Mouse (Mus musculus) stomach, embryonic 16.5 days (tissue): ENCODE results near the gene Hikeshi. TPM values are rescaled to one million over a fixed set of nuclear protein-coding genes. Genes with fewer than 3 reads are reported as not detected.

Experiments
- ATAC-seq: fragments of 200-750 bp; cut with Nextera tagmentation; 2 replicates; pipeline ENCODE4 v1.8.0; 2017; ENCODE audit warnings: moderate number of reproducible peaks, moderate TSS enrichment; ENCODE audit not compliant: insufficient read depth, low FRiP score
- H3K27ac ChIP-seq: fragments of 300-500 bp; sonication (generic); 2 replicates; pipeline ENCODE4 v1.5.1; 2014; ENCODE audit warnings: low read length
- H3K27me3 ChIP-seq: fragments of 300-500 bp; sonication (generic); 2 replicates; pipeline ENCODE4 v1.6.1; 2014; ENCODE audit warnings: low read length, control low read depth, mixed read lengths; ENCODE audit not compliant: control insufficient read depth, insufficient read depth
- H3K36me3 ChIP-seq: fragments of 300-500 bp; sonication (generic); 2 replicates; pipeline ENCODE4 v1.6.1; 2014; ENCODE audit warnings: low read length; ENCODE audit not compliant: control insufficient read depth, insufficient read depth
- H3K4me1 ChIP-seq: fragments of 300-500 bp; sonication (generic); 2 replicates; pipeline ENCODE4 v1.6.1; 2014; ENCODE audit warnings: low read length, control low read depth, mixed read lengths; ENCODE audit not compliant: control insufficient read depth, insufficient read depth
- H3K4me2 ChIP-seq: fragments of 300-500 bp; sonication (generic); 2 replicates; pipeline ENCODE4 v1.6.1; 2014; ENCODE audit warnings: low read depth, low read length, mixed read lengths
- H3K4me3 ChIP-seq: fragments of 300-500 bp; sonication (generic); replicated peaks from 2 replicates; pipeline ENCODE4 v1.5.1; 2014; ENCODE audit warnings: mild to moderate bottlenecking, low read length
- H3K9ac ChIP-seq: fragments of 300-500 bp; sonication (generic); 2 replicates; pipeline ENCODE4 v1.6.1; 2014; ENCODE audit warnings: low read length
- H3K9me3 ChIP-seq: fragments of 300-500 bp; sonication (generic); replicated peaks from 2 replicates; pipeline ENCODE4 v1.6.1; 2016; ENCODE audit warnings: low read length, control low read depth; ENCODE audit not compliant: control insufficient read depth
- WGBS: fragments of 180-500 bp; shearing (Covaris S2); extraction: QIAGEN DNeasy Blood & Tissue Kit; methylation state at CpG from one replicate; pipeline ENCODE4 v1.1.7; 2014; 5-methylcytosine and 5-hydroxymethylcytosine counted together
- polyA plus RNA-seq: library from polyadenylated mRNA; unstranded; fragments of >200 nt; fragmentation: Nextera tagmentation; extraction: Ambion mirVana; gene quantifications from 2 replicates; pipeline ENCODE4 v1.2.1, GENCODE M21; 2015

Hikeshi gene
- polyA plus RNA-seq, 1 experiment from 2014 or later = 132 TPM

DNA sequence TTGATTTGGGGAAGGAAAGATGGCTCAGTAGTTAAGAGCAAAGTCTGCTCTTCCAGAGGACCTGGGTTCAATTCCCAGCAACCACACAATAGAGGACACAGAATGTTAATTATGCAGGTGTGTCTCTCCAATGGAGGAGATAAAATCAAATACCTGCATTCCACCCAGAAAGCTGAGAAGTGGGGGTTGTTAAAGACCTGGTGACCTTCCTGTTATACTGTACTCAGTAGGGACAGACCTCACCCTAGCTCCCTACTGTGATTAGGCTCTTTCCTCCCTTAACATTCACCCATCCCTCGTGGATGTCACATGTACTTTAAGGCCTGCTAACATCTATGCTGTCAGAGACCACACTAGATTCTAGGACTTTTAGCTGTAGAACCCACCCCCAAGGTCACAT lies 34.6 kb upstream of the Hikeshi start:
- Histone ChIP-seq H3K4me1 (peaks cover 13% of the 10 kb centered on the region; the same call in 1 of the 2 replicates), H3K9me3 (no peaks in the 10 kb centered on the region), H3K4me2 (no peak overlapping the region), H3K9ac (no peak overlapping the region), H3K27ac (no peak overlapping the region), H3K36me3 (peaks cover 20% of the 10 kb centered on the region), H3K27me3 (no peaks in the 10 kb centered on the region), H3K4me3 (no peak overlapping the region)
- WGBS = 88% methylated on average over 1 of the region's 1 CpGs
- ATAC-seq = no peak

DNA sequence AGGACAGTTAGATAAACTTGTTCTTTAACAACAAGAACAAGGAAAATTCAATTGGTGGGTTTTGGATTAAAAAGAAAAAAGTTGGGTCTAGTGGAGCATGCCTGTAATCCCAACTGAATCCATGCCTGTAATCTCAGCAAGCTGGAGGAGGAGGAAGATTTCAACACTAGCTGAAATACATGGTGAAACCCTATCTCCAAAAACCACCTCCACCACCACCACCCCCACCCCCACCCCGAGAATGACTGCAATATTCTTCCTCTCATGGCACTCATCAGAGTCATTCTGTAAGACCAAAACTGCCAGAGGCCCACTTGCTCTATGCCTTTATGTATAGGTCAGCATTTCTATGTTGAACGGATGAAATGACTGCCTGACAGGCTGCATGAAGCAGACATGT lies 26.2 kb upstream of the Hikeshi start:
- peaks cover 15% of the 10 kb centered on the region; the same call in 1 of the 2 replicates for H3K36me3 ChIP-seq
- no peak overlapping the region for H3K27ac ChIP-seq
- ATAC-seq = no peak
- H3K4me2 ChIP-seq = no peak overlapping the region
- WGBS = 80% methylated on average over 2 of the region's 2 CpGs
- no peaks in the 10 kb centered on the region for H3K9me3 ChIP-seq
- H3K4me3 ChIP-seq = no peak overlapping the region
- H3K9ac ChIP-seq = no peak overlapping the region
- no peaks in the 10 kb centered on the region for H3K4me1 ChIP-seq
- H3K27me3 ChIP-seq = no peaks in the 10 kb centered on the region

DNA sequence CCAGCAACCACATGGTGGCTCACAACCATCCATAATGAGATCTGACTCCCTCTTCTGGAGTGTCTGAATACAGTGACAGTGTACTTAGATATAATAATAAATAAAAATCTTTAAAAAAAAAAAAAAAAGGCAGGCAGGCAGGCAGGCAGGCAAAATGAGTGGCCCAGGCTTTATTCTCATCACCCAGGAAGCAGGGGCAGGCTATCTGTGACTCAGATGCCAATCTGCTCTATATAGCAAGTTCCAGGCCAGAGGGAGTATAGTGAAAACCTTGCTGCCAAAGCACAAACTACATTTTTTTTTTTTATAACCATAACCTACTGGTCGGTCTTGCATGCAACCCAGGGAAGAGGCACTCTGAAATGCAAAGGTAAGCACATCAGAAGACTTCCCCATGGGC lies 25.8 kb upstream of the Hikeshi start:
- no peak overlapping the region for H3K27ac ChIP-seq
- 81% methylated on average over 1 of the region's 1 CpGs for WGBS
- H3K36me3 ChIP-seq = peaks cover 15% of the 10 kb centered on the region; the same call in 1 of the 2 replicates
- H3K4me1 ChIP-seq = no peaks in the 10 kb centered on the region
- no peak for ATAC-seq
- no peak overlapping the region for H3K4me2 ChIP-seq
- no peaks in the 10 kb centered on the region for H3K9me3 ChIP-seq
- no peak overlapping the region for H3K4me3 ChIP-seq
- H3K9ac ChIP-seq = no peak overlapping the region
- H3K27me3 ChIP-seq = no peaks in the 10 kb centered on the region

DNA sequence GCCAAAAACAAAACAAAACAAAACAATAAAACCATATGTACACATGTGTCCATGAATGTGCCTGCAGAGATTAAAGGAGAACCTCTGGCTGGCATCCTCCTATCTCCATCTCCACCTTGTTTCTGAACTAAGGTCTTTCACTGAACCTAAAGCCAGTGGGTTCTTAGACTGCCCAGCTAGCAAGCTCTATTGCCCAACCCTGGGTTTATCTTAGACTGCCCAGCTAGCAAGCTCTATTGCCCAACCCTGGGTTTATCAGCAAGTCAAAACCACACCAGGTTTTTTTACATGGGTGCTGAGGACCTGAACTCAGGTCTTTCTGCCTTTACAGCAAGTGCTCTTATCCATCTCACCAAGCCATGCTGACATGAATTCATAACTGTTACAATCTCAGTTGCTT lies 22.1 kb upstream of the Hikeshi start:
- Histone ChIP-seq H3K27me3 (no peaks in the 10 kb centered on the region), H3K36me3 (peaks cover 13% of the 10 kb centered on the region), H3K4me1 (no peaks in the 10 kb centered on the region), H3K9ac (no peak overlapping the region), H3K4me3 (no peak overlapping the region), H3K4me2 (no peak overlapping the region), H3K9me3 (no peaks in the 10 kb centered on the region), H3K27ac (no peak overlapping the region)
- ATAC-seq = no peak

DNA sequence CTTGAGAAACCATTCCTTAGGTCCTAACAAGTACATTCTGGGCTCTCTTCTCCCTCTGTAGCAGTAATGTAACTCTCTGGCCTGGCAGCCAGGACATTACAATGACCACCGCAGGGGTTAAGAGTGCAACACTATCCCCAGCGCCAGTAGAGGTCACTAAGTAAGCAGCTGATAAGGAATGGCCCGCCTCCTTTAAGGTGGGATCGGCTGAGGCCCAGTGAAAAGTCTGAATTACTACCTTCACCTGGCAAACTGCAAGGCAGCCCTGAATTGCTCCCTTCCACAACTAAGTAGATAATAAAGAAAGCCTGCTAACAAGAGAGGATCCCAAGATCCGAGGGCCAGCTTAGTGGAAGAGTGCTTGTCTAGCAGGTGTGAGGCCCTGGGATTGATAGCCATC lies 16.3 kb upstream of the Hikeshi start:
- Histone ChIP-seq H3K9ac (no peak overlapping the region), H3K4me3 (no peak overlapping the region), H3K9me3 (no peaks in the 10 kb centered on the region), H3K27ac (no peak overlapping the region), H3K4me1 (no peaks in the 10 kb centered on the region), H3K4me2 (no peak overlapping the region), H3K27me3 (no peaks in the 10 kb centered on the region), H3K36me3 (peaks cover 13% of the 10 kb centered on the region)
- ATAC-seq = no peak
- 21% methylated on average over 5 of the region's 5 CpGs for WGBS

DNA sequence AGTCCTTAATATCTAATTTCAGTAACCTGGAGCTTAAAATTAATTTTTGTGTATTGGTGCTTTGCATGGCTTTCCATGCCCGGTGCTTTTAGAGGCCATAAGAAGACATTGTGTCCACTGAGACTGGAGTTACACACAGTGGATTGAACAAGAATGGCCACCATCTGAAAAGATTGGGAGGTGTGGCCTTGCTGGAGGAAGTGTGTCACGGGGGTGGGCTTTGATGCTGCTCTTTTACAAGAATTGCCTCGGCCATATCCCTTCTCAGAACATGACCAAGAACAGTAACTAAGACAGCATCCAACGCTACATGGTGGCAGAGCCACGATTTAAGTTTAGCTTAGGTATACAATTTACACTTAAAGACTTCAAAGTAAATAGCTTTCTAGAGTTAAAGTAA lies 13.3 kb upstream of the Hikeshi start:
- Histone ChIP-seq H3K4me2 (no peak overlapping the region), H3K36me3 (peaks cover 12% of the 10 kb centered on the region; the same call in 1 of the 2 replicates), H3K4me3 (no peak overlapping the region), H3K4me1 (no peaks in the 10 kb centered on the region), H3K27me3 (no peaks in the 10 kb centered on the region), H3K9ac (no peak overlapping the region), H3K9me3 (no peaks in the 10 kb centered on the region), H3K27ac (no peak overlapping the region)
- 71% methylated on average over 5 of the region's 5 CpGs for WGBS
- ATAC-seq = no peak

DNA sequence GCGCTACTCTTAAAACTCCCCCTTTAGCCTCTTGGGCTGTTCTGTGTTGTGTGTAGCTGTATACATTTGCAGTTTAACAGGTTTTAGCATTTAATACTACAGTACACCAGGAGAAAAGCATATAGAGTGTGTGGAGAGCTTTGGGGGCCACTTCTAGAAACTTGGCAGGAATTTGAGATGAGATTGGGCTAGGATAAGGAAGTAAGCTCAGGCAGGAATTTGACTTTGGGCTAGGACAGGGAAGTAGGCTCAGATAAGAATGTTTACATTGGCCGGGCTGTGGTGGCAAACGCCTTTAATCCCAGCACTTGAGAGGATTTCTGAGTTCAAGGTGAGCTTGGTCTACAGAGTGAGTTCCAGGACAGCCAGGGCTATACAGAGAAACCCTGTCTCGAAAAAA lies 8.4 kb upstream of the Hikeshi start:
- no peaks in the 10 kb centered on the region for H3K9me3 ChIP-seq
- H3K4me2 ChIP-seq = no peak overlapping the region
- H3K27me3 ChIP-seq = no peaks in the 10 kb centered on the region
- peaks cover 4% of the 10 kb centered on the region; the same call in 1 of the 2 replicates for H3K36me3 ChIP-seq
- H3K4me3 ChIP-seq = no peak overlapping the region
- no peak overlapping the region for H3K9ac ChIP-seq
- no peak for ATAC-seq
- no peaks in the 10 kb centered on the region for H3K4me1 ChIP-seq
- WGBS = 51% methylated on average over 4 of the region's 4 CpGs
- no peak overlapping the region for H3K27ac ChIP-seq

DNA sequence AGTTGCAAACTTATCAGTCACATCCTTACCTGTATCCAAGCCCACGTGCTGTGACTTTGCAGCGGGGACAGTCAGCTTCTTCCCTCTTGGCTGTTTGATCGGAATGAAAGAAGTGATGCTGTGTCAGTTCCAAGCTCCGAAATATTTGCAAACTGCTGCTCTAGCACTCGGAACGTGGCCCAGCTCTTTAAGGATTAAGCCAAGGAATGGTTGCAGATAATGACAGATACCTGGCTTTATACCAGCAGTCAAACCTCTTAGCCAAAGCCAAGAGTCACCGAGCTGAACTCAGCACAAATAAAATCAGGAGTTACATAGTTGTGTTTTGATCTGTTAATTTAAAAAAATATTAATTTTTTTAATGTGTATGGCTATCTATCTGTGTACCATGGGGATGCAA lies 7.0 kb upstream of the Hikeshi start:
- no peak for ATAC-seq
- H3K4me2 ChIP-seq = no peak overlapping the region
- no peaks in the 10 kb centered on the region for H3K27me3 ChIP-seq
- no peak overlapping the region for H3K4me3 ChIP-seq
- no peaks in the 10 kb centered on the region for H3K4me1 ChIP-seq
- H3K36me3 ChIP-seq = no peaks in the 10 kb centered on the region
- WGBS = 65% methylated on average over 7 of the region's 7 CpGs
- H3K27ac ChIP-seq = no peak overlapping the region
- H3K9me3 ChIP-seq = no peaks in the 10 kb centered on the region
- H3K9ac ChIP-seq = no peak overlapping the region

DNA sequence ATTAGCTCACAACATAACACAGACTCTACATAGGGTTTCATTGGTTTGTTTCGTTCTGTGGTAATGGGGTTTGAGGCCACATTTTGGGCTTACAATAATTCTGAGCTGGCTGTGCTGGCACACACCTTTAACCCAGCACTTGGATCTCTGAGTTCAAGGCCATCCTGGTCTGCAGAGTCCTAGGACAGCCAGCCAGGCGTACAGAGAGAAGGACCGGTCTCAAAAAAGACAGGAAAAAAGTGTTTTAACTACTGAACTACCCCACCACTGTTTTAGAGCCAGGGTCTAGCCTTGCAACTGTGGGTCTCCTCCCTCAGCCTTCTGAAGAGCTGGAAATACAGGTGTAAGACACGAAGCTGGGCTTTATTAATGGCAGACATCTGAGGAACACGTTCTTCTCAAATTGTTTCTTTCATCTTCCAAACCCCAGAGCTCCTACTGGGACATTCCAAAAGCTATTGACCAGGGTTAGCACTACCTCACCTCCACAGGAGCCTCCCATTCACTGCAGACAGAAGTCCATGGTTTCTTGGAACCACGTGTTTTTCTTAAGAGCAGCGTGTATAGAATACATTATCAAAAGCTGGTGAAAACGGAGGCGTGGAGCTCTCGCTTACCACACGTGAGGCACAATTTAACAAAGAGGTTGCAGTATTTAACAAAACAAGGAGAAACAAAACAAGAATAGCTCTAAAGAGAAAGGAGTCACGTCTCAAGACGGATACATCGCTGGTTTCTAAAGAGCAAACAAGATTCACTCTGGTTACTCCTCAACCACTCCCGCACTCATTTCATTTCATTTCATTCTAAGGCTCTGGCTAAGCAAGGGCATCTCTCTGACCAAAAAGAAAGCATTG lies 1.3 kb downstream of the Hikeshi start:
- Histone ChIP-seq H3K4me1 (peaks cover 8% of the 10 kb centered on the region), H3K36me3 (no peaks in the 10 kb centered on the region), H3K9ac (peak overlapping the region; percentile 79), H3K27me3 (no peaks in the 10 kb centered on the region), H3K4me3 (peak overlapping the region; percentile 76), H3K27ac (no peak overlapping the region), H3K4me2 (peak overlapping the region; percentile 84), H3K9me3 (no peaks in the 10 kb centered on the region)
- ATAC-seq = no peak
- WGBS = 46% methylated on average over 15 of the region's 15 CpGs
